Mouse (Mus musculus) erythroblast, adult 5-6 weeks (primary cell): ENCODE measurements around the gene Zfp946. TPM values are rescaled to one million over a fixed set of nuclear protein-coding genes. Genes with fewer than 3 reads are reported as not detected.

ENCODE experiments used
- ATAC-seq: replicated peaks from 2 replicates; pipeline ENCODE4 v1.8.0; 2016; ENCODE audit warnings: moderate number of reproducible peaks, mild to moderate bottlenecking, moderate TSS enrichment, inconsistent platforms; ENCODE audit not compliant: poor library complexity, low FRiP score, severe bottlenecking
- total RNA-seq, 2 experiments: library from RNA; stranded (forward) in 1 of 2; stranded (reverse) in 1 of 2; fragments of 150-400 nt in 1 of 2; fragments of 200-764, 138-1000 nt in 1 of 2; gene quantifications; 2 replicates each; pipeline versions ENCODE4 v1.2.3 to v1.2.4; 2015 to 2017; ENCODE audit warnings: low replicate concordance in 2 of 2

Gene Zfp946
- 0.84 TPM in 1 of 2 replicates, not detected in the other for total RNA-seq (2015; ENCODE audit: low replicate concordance)
- total RNA-seq (2017; ENCODE audit: low replicate concordance), result 0.43 and 0.70 TPM in 2 replicates

GRCm38 (mm10) chr17:22423952-22424617, at the start of gene Zfp946:
Gene Zfp946, plus strand, starts transcription at chr17:22424222.
- peak; percentile 86 for ATAC-seq

GRCm38 (mm10) chr17:22410756-22411155, 13.3 kb upstream of the Zfp946 start:
- no peak for ATAC-seq

- ATAC-seq, result peak; percentile 64; the same call in 1 of the 2 replicates
Observed at GRCm38 (mm10) chr17:22417510-22417909, 6.5 kb upstream of the Zfp946 start.

- ATAC-seq, result no peak
Observed at GRCm38 (mm10) chr17:22424636-22425354, 773 bp downstream of the Zfp946 start.

- no peak for ATAC-seq
Observed at GRCm38 (mm10) chr17:22447684-22448083, 23.7 kb downstream of the Zfp946 start.

GRCm38 (mm10) chr17:22497120-22497519, 73.1 kb downstream of the Zfp946 start:
- no peak for ATAC-seq

Other genes with a start within 250 kb of the Zfp946 start
- gene Zfp994, start 198.6 kb upstream of the Zfp946 start, total RNA-seq (2015; ENCODE audit: low replicate concordance), result 2.1 and 2.3 TPM in 2 replicates
- gene Zfp994, start 198.6 kb upstream of the Zfp946 start, total RNA-seq (2017; ENCODE audit: low replicate concordance), result 0.68 and 1.7 TPM in 2 replicates
- 2.3 and 8.8 TPM in 2 replicates for gene CT030661.1, start 109.4 kb upstream of the Zfp946 start, total RNA-seq (2015; ENCODE audit: low replicate concordance)
- 5.2 and 7.9 TPM in 2 replicates for gene CT030661.1, start 109.4 kb upstream of the Zfp946 start, total RNA-seq (2017; ENCODE audit: low replicate concordance)
- gene Zfp944, start 62.8 kb upstream of the Zfp946 start, total RNA-seq (2015; ENCODE audit: low replicate concordance), result 8.8 and 18.4 TPM in 2 replicates
- gene Zfp944, start 62.8 kb upstream of the Zfp946 start, total RNA-seq (2017; ENCODE audit: low replicate concordance), result 3.6 and 9.9 TPM in 2 replicates
- gene Zfp758, start 62.8 kb upstream of the Zfp946 start, total RNA-seq (2015; ENCODE audit: low replicate concordance), result 7.1 and 12.1 TPM in 2 replicates
- 11.6 and 12.8 TPM in 2 replicates for gene Zfp758, start 62.8 kb upstream of the Zfp946 start, total RNA-seq (2017; ENCODE audit: low replicate concordance)
- gene Vmn2r111, start 149.3 kb downstream of the Zfp946 start, total RNA-seq (2015; ENCODE audit: low replicate concordance), result not detected in 2 replicates
- gene Vmn2r111, start 149.3 kb downstream of the Zfp946 start, total RNA-seq (2017; ENCODE audit: low replicate concordance), result not detected in 2 replicates
- gene Vmn2r112, start 176.7 kb downstream of the Zfp946 start, total RNA-seq (2015; ENCODE audit: low replicate concordance), result not detected in 2 replicates
- gene Vmn2r112, start 176.7 kb downstream of the Zfp946 start, total RNA-seq (2017; ENCODE audit: low replicate concordance), result 0.14 TPM in 1 of 2 replicates, not detected in the other